Mouse (Mus musculus) C2C12 (cell line): ENCODE measurements around the gene Pex11a. TPM values are rescaled to one million over a fixed set of nuclear protein-coding genes. Genes with fewer than 3 reads are reported as not detected.

Experiments used
- H3K27me3 ChIP-seq: one replicate; pipeline ENCODE4 v1.6.1; 2011; ENCODE audit not compliant: control insufficient read depth, insufficient read depth, insufficient read length
- H3K36me3 ChIP-seq: one replicate; pipeline ENCODE4 v1.6.1; 2011; ENCODE audit not compliant: control insufficient read depth, insufficient read depth
- H3K4me3 ChIP-seq: one replicate; pipeline ENCODE4 v1.5.1; 2011; ENCODE audit warnings: mild to moderate bottlenecking, control low read depth; ENCODE audit not compliant: poor library complexity, insufficient read depth, severe bottlenecking
- H3K79me2 ChIP-seq: one replicate; pipeline ENCODE4 v1.6.1; 2011; ENCODE audit not compliant: control insufficient read depth, insufficient read depth
- H3K79me3 ChIP-seq: one replicate; pipeline ENCODE4 v1.6.1; 2011; ENCODE audit warnings: low read depth, control low read depth
- H3ac ChIP-seq: one replicate; pipeline ENCODE3; 2011; ENCODE audit warnings: low read depth; ENCODE audit not compliant: control insufficient read depth, insufficient read length
- CEBPB ChIP-seq: IDR thresholded peaks from one replicate; pipeline ENCODE4 v1.6.1; 2011; ENCODE audit warnings: low read depth, mild to moderate bottlenecking, control low read depth, moderate library complexity
- CTCF ChIP-seq: IDR thresholded peaks from one replicate; pipeline ENCODE4 v1.5.1; 2011; ENCODE audit not compliant: control insufficient read depth, insufficient read depth, insufficient read length
- FOSL1 ChIP-seq: IDR thresholded peaks from one replicate; pipeline ENCODE4 v1.8.0; 2011; ENCODE audit warnings: mild to moderate bottlenecking, low read length; ENCODE audit not compliant: poor library complexity, insufficient read depth, severe bottlenecking
- MAX ChIP-seq: IDR thresholded peaks from one replicate; pipeline ENCODE4 v1.6.1; 2011; ENCODE audit warnings: mild to moderate bottlenecking, control low read depth
- MYOD1 ChIP-seq: IDR thresholded peaks from one replicate; pipeline ENCODE4 v1.6.1; 2011; ENCODE audit warnings: low read depth; ENCODE audit not compliant: control insufficient read depth, insufficient read length
- MYOG ChIP-seq: IDR thresholded peaks from one replicate; pipeline ENCODE4 v1.6.1; 2011; ENCODE audit not compliant: control insufficient read depth, insufficient read length; ENCODE audit errors: extremely low read depth
- USF1 ChIP-seq: IDR thresholded peaks from one replicate; pipeline ENCODE4 v1.6.1; 2011; ENCODE audit warnings: low read depth, mild to moderate bottlenecking, control low read depth, moderate library complexity
- polyA plus RNA-seq: library from polyadenylated mRNA; unstranded; fragments of >200 nt; fragmentation: generic; extraction: Trizol; gene quantifications from one replicate; pipeline ENCODE4 v1.2.1, GENCODE M21; 2012; ENCODE audit warnings: missing spikeins

The Pex11a gene
- polyA plus RNA-seq, 1 experiment: 2.2 TPM

DNA sequence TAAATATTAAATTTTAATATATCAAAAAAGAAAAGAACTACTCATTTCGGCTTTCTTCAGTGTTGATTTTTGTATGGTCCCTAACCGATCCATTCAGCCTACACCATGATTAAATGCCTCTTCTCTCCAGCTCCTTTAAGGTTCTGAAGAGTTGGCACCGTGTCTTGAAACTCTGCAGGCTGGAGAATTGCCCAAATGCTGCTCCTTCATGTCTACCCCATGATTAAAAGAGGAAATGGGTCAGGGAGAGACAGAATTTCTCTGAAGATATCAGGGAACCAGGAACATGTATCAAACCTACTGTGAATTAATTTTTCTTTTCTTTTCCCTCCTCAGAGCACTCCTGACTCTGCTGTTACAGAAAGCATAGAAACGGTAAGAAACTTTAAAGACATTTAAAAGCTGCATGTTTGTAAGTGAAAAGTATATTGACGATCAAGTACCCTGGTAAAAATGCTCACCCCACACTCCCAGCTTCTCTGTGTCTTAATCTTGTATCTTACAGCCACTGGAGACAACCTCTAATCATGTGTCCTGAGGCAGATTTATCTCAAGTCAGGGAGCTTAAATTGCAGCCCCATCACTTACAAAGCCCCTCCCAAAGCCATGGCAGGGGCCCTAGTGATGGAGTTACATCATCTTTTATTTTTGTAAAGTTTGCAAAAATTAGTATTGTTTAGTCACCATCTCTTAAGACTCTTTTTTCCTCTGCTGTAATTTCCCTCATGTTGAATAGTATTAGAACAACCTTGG lies 18.4 kb upstream of the Pex11a start:
- H3K79me3 ChIP-seq: no peaks in the 10 kb centered on the region
- H3K27me3 ChIP-seq: peaks cover 8% of the 10 kb centered on the region
- H3ac ChIP-seq: no peak overlapping the region
- no peak overlapping the region for H3K4me3 ChIP-seq
- no peaks in the 10 kb centered on the region for H3K79me2 ChIP-seq
- TF ChIP-seq USF1 (no peak), FOSL1 (no peak), CEBPB (no peak), CTCF (no peak), MYOD1 (no peak), MAX (no peak), MYOG (no peak)
- no peaks in the 10 kb centered on the region for H3K36me3 ChIP-seq

DNA sequence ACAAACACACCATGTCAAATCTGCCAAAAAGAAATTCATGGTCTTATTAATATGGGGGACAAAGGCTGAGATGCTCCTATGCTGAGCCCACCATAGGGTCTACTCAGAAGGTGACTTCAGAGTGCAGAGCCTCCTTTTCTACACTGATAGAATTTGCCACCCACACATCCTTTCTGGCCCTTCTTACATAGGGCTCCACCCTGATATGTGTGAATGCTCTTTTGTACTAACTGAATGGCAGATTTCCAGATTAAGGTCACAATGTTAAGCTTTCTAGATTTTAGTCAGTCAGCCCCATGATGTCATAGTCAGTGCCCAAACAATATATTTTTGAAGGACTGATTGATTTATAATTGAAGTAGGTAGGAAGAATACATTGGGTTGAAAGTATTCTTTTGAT lies 16.8 kb upstream of the Pex11a start:
- no peak for TF ChIP-seq FOSL1
- TF ChIP-seq CEBPB: no peak
- no peak for TF ChIP-seq MYOG
- no peak for TF ChIP-seq CTCF
- no peak for TF ChIP-seq MAX
- no peak for TF ChIP-seq USF1
- TF ChIP-seq MYOD1: no peak
- Histone ChIP-seq H3K79me3 (no peaks in the 10 kb centered on the region), H3K36me3 (no peaks in the 10 kb centered on the region), H3K4me3 (no peak overlapping the region), H3K79me2 (no peaks in the 10 kb centered on the region), H3K27me3 (peaks cover 8% of the 10 kb centered on the region), H3ac (no peak overlapping the region)

DNA sequence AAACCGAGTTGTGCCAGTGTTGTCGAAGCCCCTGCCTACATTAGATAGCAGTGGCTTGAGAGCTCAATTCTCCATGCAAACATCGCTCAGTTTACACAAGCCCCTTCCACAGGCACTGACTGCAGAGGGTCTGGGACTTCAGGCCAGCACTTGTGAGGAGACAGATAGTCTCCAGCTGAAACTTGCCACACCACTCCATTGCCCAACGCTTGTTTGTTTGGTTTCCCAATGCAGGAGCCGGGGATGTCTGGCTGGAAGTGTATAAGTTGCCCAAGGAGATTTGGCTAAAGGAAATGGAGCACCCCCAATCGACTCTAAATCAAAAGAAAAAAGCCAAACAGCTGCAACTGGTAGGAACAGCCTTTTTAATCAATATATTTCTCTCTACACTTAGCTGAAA lies 15.2 kb upstream of the Pex11a start:
- no peak for TF ChIP-seq MAX
- no peak for TF ChIP-seq MYOG
- no peak for TF ChIP-seq CTCF
- TF ChIP-seq MYOD1: no peak
- TF ChIP-seq FOSL1: no peak
- TF ChIP-seq CEBPB: no peak
- no peak for TF ChIP-seq USF1

DNA sequence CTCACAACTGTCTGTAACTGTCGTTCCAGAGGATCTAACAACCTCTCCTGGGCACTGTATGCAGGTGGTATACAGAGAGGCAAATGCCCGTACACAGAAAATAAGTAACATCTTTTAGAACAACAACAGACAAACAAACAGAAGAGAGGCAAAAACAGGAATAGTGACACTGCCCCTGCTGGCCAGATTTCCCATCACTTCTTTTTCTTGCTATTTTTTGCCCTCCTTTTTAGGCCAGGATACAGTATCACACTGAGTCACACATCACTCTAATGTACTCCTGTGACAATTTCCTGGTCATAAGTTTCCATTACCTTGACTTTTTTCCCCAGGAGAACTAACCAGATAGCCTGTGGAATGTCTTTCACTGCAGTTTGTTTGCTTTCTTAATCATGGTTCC lies 13.4 kb upstream of the Pex11a start:
- Histone ChIP-seq H3K79me3 (no peaks in the 10 kb centered on the region), H3K36me3 (no peaks in the 10 kb centered on the region), H3K79me2 (no peaks in the 10 kb centered on the region), H3K27me3 (peaks cover 10% of the 10 kb centered on the region), H3ac (no peak overlapping the region), H3K4me3 (no peak overlapping the region)
- TF ChIP-seq CEBPB (no peak), USF1 (no peak), MYOG (no peak), FOSL1 (no peak), MYOD1 (no peak), CTCF (no peak), MAX (no peak)

More for the DNA sequence above, 15.2 kb upstream of the Pex11a start:
- Histone ChIP-seq H3ac (no peak overlapping the region), H3K79me2 (no peaks in the 10 kb centered on the region), H3K27me3 (peaks cover 10% of the 10 kb centered on the region), H3K79me3 (no peaks in the 10 kb centered on the region), H3K36me3 (no peaks in the 10 kb centered on the region), H3K4me3 (no peak overlapping the region)

DNA sequence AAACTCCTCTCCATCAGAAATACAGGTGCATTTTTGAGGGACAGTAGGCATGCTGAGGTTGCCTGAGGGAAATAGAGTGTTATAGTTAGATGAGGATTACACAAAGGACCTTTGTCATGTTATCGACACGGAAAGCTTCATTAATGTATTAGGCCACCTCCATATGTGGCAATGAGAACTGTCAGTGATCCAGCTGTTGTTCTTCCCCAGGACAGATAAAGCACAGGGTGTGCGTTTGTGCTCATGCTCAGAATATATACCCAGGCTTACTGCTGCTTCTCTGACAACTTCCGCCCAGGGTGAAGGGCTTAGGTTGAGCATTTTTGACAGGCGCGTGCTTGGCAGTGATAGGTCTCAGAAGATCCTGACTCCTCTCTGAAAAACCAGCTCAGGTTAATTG lies 6.6 kb upstream of the Pex11a start:
- H3K4me3 ChIP-seq: no peak overlapping the region
- TF ChIP-seq FOSL1 (no peak), CTCF (no peak), USF1 (no peak), MYOG (no peak), MAX (no peak), MYOD1 (no peak), CEBPB (no peak)
- H3K79me2 ChIP-seq: no peaks in the 10 kb centered on the region
- no peak overlapping the region for H3ac ChIP-seq
- H3K27me3 ChIP-seq: peaks cover 2% of the 10 kb centered on the region
- H3K36me3 ChIP-seq: no peaks in the 10 kb centered on the region
- no peaks in the 10 kb centered on the region for H3K79me3 ChIP-seq
